Mouse (Mus musculus) urinary bladder, postnatal 0 days (tissue): ENCODE measurements around the gene Fat3. TPM values are rescaled to one million over a fixed set of nuclear protein-coding genes. Genes with fewer than 3 reads are reported as not detected.

Experiments used
- polyA plus RNA-seq: library from polyadenylated mRNA; unstranded; fragments of >200 nt; fragmentation: Nextera tagmentation; extraction: Ambion mirVana; gene quantifications from 2 replicates; pipeline ENCODE4 v1.2.1, GENCODE M21; 2015

The Fat3 gene
- 0.65 and 0.74 TPM in 2 replicates for polyA plus RNA-seq

GRCm38 (mm10) chr9:16501186-16501711 is at the start of gene Fat3:
Fat3 (minus strand) TSS chr9:16501285.

DNA sequence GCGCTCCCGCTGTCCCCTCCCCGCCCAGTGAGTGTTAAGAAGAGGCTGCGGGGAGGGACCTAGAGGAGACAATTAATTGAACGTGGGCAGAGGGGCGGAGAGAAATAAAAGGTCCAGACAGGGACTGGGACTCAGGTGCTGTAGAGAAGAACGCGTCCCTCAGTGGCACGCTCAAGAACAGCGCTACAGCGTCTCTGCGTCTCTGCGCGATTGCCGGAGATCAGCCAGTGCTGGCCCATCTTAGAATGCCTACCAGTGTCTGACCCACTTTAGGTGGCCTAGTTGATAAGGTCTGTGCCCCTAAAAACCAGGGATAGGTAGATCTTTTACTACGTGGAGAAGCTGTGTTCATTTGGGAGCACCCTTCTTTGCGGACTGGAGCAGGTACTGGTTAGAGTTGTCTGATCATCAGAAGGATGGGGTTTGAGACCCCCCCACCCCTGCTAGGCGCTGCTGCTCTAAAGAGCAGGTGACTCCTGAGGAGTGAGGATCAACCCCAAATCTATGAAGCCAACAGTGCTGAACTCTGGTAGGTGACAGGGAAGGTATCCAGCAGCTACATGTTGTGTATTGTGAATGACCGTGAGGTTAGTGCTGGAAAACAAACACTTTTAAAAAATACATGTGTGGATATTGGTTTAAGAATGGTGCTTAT is 626.5 kb downstream of the Fat3 start, which contains the start of gene Mtnr1b:
Gene Mtnr1b, minus strand, starts transcription at position 51 of the 655 bp plus-strand sequence.

